ENCODE assay signal across 19 mouse cellular contexts in genomic region chr8:84435370-84435769, GRCm38 (mm10). TPM values are rescaled to one million over a fixed set of nuclear protein-coding genes. Genes with fewer than 3 reads are reported as not detected.
DNase-seq lines count a peak whose midpoint lies in the region; ATAC-seq lines count a peak whose summit lies in the region.
"Had no signal": no experiment of that assay in that cellular context is flagged by ENCODE, and none has a peak within 500 bp of the region (broad histone marks: within the 10 kb centered on the region; RNA-seq: fewer than 3 reads in every experiment).

No protein-coding gene starts in this region.

- no peaks in the 10 kb centered on the region for H3K27me3 ChIP-seq in hindbrain, embryonic 13.5 days
- H3K27me3 ChIP-seq in hindbrain, embryonic 16.5 days (replicated peaks; ENCODE audit: control insufficient read depth, insufficient read depth, low read length), result no peaks in the 10 kb centered on the region
- no peaks in the 10 kb centered on the region for H3K27me3 ChIP-seq in neural tube, embryonic 14.5 days (ENCODE audit: control insufficient read depth, insufficient read depth, low read length)
- H3K27me3 ChIP-seq: embryonic facial prominence, embryonic 13.5 days; forebrain, embryonic 12.5 days; heart, embryonic 15.5 days had no signal

- no peak overlapping the region for H3K9ac ChIP-seq in hindbrain, embryonic 13.5 days
- no peak overlapping the region for H3K9ac ChIP-seq in hindbrain, embryonic 16.5 days (ENCODE audit: low read depth, low read length)
- 0 out of 2 replicates have a peak overlapping the region, but pooled peaks have one; percentile 0 for H3K9ac ChIP-seq in neural tube, embryonic 14.5 days (replicated peaks; ENCODE audit: low read depth, low read length)
- H3K9ac ChIP-seq: embryonic facial prominence, embryonic 13.5 days; forebrain, embryonic 12.5 days; heart, embryonic 15.5 days; hindbrain, embryonic 14.5 days had no signal

- peaks cover 7% of the 10 kb centered on the region for H3K4me1 ChIP-seq in hindbrain, embryonic 13.5 days (replicated peaks)
- no peaks in the 10 kb centered on the region for H3K4me1 ChIP-seq in hindbrain, embryonic 16.5 days (ENCODE audit: control insufficient read depth, insufficient read depth, low read depth, low read length)
- H3K4me1 ChIP-seq in neural tube, embryonic 14.5 days (ENCODE audit: control insufficient read depth, insufficient read depth, low read length), result no peaks in the 10 kb centered on the region
- H3K4me1 ChIP-seq: embryonic facial prominence, embryonic 13.5 days; forebrain, embryonic 12.5 days; heart, embryonic 10.5 days; heart, embryonic 15.5 days had no signal

- H3K4me3 ChIP-seq in hindbrain, embryonic 13.5 days, result no peak overlapping the region
- H3K4me3 ChIP-seq in hindbrain, embryonic 16.5 days (ENCODE audit: low read length), result no peak overlapping the region
- H3K4me3 ChIP-seq in neural tube, embryonic 14.5 days (ENCODE audit: low read depth, low read length), result no peak overlapping the region
- H3K4me3 ChIP-seq: embryonic facial prominence, embryonic 13.5 days; forebrain, embryonic 12.5 days; heart, embryonic 10.5 days; heart, embryonic 15.5 days had no signal

- peaks cover 18% of the 10 kb centered on the region for H3K36me3 ChIP-seq in hindbrain, embryonic 13.5 days
- no peaks in the 10 kb centered on the region for H3K36me3 ChIP-seq in hindbrain, embryonic 16.5 days (ENCODE audit: control insufficient read depth, insufficient read depth, low read length)
- H3K36me3 ChIP-seq in neural tube, embryonic 14.5 days (ENCODE audit: control insufficient read depth, insufficient read depth, low read length), result no peaks in the 10 kb centered on the region
- H3K36me3 ChIP-seq: embryonic facial prominence, embryonic 13.5 days; forebrain, embryonic 12.5 days; heart, embryonic 10.5 days; heart, embryonic 15.5 days had no signal

- no peak for ATAC-seq in hindbrain, embryonic 13.5 days (ENCODE audit: low FRiP score)
- no peak for ATAC-seq in hindbrain, embryonic 16.5 days
- no peak for ATAC-seq in neural tube, embryonic 14.5 days (ENCODE audit: low read depth)
- ATAC-seq: forebrain, embryonic 16.5 days; intestine, embryonic 16.5 days had no signal

- 71% methylated on average over 10 of the region's 10 CpGs for WGBS in hindbrain, embryonic 13.5 days
- WGBS in hindbrain, embryonic 16.5 days, result 65% methylated on average over 10 of the region's 10 CpGs
- WGBS in neural tube, embryonic 14.5 days, result 55% methylated on average over 10 of the region's 10 CpGs

- no peak for DNase-seq in neural tube, embryonic 10.5 days (ENCODE audit: extremely low spot score, low spot score)
- peak; percentile 70 for DNase-seq in cerebellum, adult 9-11 months
- peak; percentile 40 to 46 for DNase-seq in cerebellum, postnatal 36 days
- no peak for DNase-seq in layer of hippocampus, postnatal 14 days (ENCODE audit: low spot score in 2 of 2)
- DNase-seq: adrenal gland, adult 2 months; adrenal gland, postnatal 25 days; gastrocnemius, postnatal 10 days; heart, adult 18-20 months; heart, postnatal 14 days had no signal

- peak overlapping the region; percentile 30; the same call in 1 of the 2 replicates for H3K27ac ChIP-seq in hindbrain, embryonic 13.5 days
- no peak overlapping the region for H3K27ac ChIP-seq in hindbrain, embryonic 16.5 days (ENCODE audit: low read depth, low read length)
- H3K27ac ChIP-seq in neural tube, embryonic 14.5 days (ENCODE audit: low read depth, low read length), result no peak overlapping the region
- H3K27ac ChIP-seq: embryonic facial prominence, embryonic 13.5 days; forebrain, embryonic 12.5 days; heart, embryonic 10.5 days; heart, embryonic 15.5 days; hindbrain, embryonic 14.5 days had no signal

- H3K9me3 ChIP-seq in hindbrain, embryonic 13.5 days, result no peaks in the 10 kb centered on the region
- H3K9me3 ChIP-seq in hindbrain, embryonic 16.5 days (ENCODE audit: control insufficient read depth, low read length), result no peaks in the 10 kb centered on the region
- no peaks in the 10 kb centered on the region for H3K9me3 ChIP-seq in neural tube, embryonic 14.5 days (ENCODE audit: control insufficient read depth, low read length)
- H3K9me3 ChIP-seq: embryonic facial prominence, embryonic 13.5 days; forebrain, embryonic 12.5 days; heart, embryonic 10.5 days; heart, embryonic 15.5 days had no signal

- no peak overlapping the region for H3K4me2 ChIP-seq in hindbrain, embryonic 13.5 days
- H3K4me2 ChIP-seq in hindbrain, embryonic 16.5 days (ENCODE audit: low read length), result no peak overlapping the region
- no peak overlapping the region for H3K4me2 ChIP-seq in neural tube, embryonic 14.5 days (ENCODE audit: low read depth, low read length)
- H3K4me2 ChIP-seq: embryonic facial prominence, embryonic 13.5 days; forebrain, embryonic 12.5 days; heart, embryonic 15.5 days; hindbrain, embryonic 14.5 days had no signal

RNA-seq across cellular contexts. Expression of gene Cacna1a, which starts 47.1 kb away (rescaled TPM):
- polyA plus RNA-seq in hindbrain, embryonic 13.5 days (2015; fragmentation: Nextera tagmentation; extraction: Ambion mirVana), result 20.9 and 22.9 TPM in 2 replicates
- polyA plus RNA-seq in hindbrain, embryonic 16.5 days (2015; fragmentation: Nextera tagmentation; extraction: Ambion mirVana), result 15.7 and 17.1 TPM in 2 replicates
- 20.1 and 29.8 TPM in 2 replicates for polyA plus RNA-seq in neural tube, embryonic 14.5 days (2014; fragmentation: Nextera tagmentation; extraction: Ambion mirVana)
- total RNA-seq in layer of hippocampus, postnatal 14 days (2021), result 100 to 1,000 TPM; 256 to 259 TPM

Comparison
In these comparisons a context has a peak if more than half of its experiments do, and no peak if none do; other contexts are left out.
1. DNase-seq: peak in cerebellum, adult 9-11 months (single experiment) and cerebellum, postnatal 36 days (2 of 2); none in neural tube, embryonic 10.5 days (single experiment) and layer of hippocampus, postnatal 14 days (0 of 2).